Mouse (Mus musculus) intestine, embryonic 15.5 days (tissue): ENCODE measurements at regions not wholly inside any gene's neighbourhood (a gene's known extent, or its start where the extent isn't known, plus 50 kb on each side); places are given as distances from the start of the nearest gene placed in this dataset.

ENCODE experiments used
- ATAC-seq: fragments of 200-750 bp; cut with Nextera tagmentation; 2 replicates; pipeline ENCODE4 v1.8.0; 2017; ENCODE audit warnings: moderate TSS enrichment, moderate library complexity
- H3K27ac ChIP-seq: fragments of 300-500 bp; sonication (generic); 2 replicates; pipeline ENCODE4 v1.5.1; 2015; ENCODE audit warnings: mild to moderate bottlenecking, inconsistent platforms
- H3K27me3 ChIP-seq: fragments of 300-500 bp; sonication (generic); replicated peaks from 2 replicates; pipeline ENCODE4 v1.6.1; 2015; ENCODE audit warnings: inconsistent platforms
- H3K36me3 ChIP-seq: fragments of 300-500 bp; sonication (generic); 2 replicates; pipeline ENCODE4 v1.6.1; 2015; ENCODE audit warnings: inconsistent platforms
- H3K4me1 ChIP-seq: fragments of 300-500 bp; sonication (generic); replicated peaks from 2 replicates; pipeline ENCODE4 v1.6.1; 2015; ENCODE audit warnings: inconsistent platforms
- H3K4me2 ChIP-seq: fragments of 300-500 bp; sonication (generic); replicated peaks from 2 replicates; pipeline ENCODE4 v1.6.1; 2015; ENCODE audit warnings: mild to moderate bottlenecking, inconsistent platforms
- H3K4me3 ChIP-seq: fragments of 300-500 bp; sonication (generic); replicated peaks from 2 replicates; pipeline ENCODE4 v1.5.1; 2015; ENCODE audit warnings: inconsistent platforms
- H3K9ac ChIP-seq: fragments of 300-500 bp; sonication (generic); 2 replicates; pipeline ENCODE4 v1.6.1; 2015; ENCODE audit warnings: inconsistent platforms
- H3K9me3 ChIP-seq: fragments of 300-500 bp; sonication (generic); 2 replicates; pipeline ENCODE4 v1.6.1; 2016; ENCODE audit warnings: inconsistent platforms
- WGBS: fragments of 180-500 bp; shearing (Covaris S2); methylation state at CpG from one replicate; pipeline ENCODE4 v1.1.7; 2015; 5-methylcytosine and 5-hydroxymethylcytosine counted together

DNA sequence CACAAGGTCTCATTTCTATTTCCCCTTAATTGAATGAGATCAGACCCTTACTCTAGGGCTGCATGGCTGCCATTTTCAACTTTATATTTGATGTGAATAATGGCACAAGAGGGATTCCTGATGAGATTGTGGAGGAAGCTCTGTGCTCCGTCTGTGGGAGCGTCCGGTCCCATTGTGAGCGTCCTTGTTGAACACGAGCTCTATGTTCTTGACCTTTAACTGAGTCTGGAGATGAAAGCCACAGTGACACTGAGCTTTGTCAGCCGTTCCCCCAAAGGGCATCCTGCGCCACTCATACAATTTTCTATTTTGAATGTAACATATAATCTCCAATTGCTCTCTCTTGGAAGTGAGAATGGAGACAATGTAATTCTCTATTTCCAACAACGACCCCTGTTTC is 344.5 kb downstream of the Ttll7 start:
- H3K4me2 ChIP-seq: no peak overlapping the region
- no peak overlapping the region for H3K4me3 ChIP-seq
- no peak for ATAC-seq
- no peak overlapping the region for H3K27ac ChIP-seq
- H3K36me3 ChIP-seq: no peaks in the 10 kb centered on the region
- 85% methylated on average over 8 of the region's 8 CpGs for WGBS
- no peaks in the 10 kb centered on the region for H3K27me3 ChIP-seq
- no peak overlapping the region for H3K9ac ChIP-seq
- no peaks in the 10 kb centered on the region for H3K9me3 ChIP-seq
- no peaks in the 10 kb centered on the region for H3K4me1 ChIP-seq

DNA sequence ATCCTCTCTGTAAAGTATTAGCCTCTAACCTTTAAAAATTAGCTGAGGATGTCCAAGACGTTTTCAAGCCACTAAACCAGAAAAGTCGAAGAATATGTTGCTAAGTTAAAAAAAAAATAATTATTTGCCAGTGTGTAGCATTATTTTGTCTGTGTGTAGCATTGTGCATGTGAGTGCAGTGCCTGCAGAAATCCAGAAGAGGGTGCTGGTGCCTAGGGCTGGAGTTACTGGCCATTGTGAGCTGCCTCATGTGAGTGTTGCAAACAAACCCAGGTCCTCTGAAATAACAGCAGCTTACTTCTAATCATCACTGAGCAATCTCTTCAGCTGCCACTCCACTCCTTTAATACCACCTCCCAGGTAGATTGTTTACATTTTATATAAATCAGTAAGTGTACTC is 345.0 kb downstream of the Ttll7 start:
- ATAC-seq: no peak
- Histone ChIP-seq H3K4me2 (no peak overlapping the region), H3K27me3 (no peaks in the 10 kb centered on the region), H3K36me3 (no peaks in the 10 kb centered on the region), H3K9me3 (no peaks in the 10 kb centered on the region), H3K4me1 (no peaks in the 10 kb centered on the region), H3K9ac (no peak overlapping the region), H3K27ac (no peak overlapping the region), H3K4me3 (no peak overlapping the region)
- WGBS: 59% methylated on average over 2 of the region's 2 CpGs

DNA sequence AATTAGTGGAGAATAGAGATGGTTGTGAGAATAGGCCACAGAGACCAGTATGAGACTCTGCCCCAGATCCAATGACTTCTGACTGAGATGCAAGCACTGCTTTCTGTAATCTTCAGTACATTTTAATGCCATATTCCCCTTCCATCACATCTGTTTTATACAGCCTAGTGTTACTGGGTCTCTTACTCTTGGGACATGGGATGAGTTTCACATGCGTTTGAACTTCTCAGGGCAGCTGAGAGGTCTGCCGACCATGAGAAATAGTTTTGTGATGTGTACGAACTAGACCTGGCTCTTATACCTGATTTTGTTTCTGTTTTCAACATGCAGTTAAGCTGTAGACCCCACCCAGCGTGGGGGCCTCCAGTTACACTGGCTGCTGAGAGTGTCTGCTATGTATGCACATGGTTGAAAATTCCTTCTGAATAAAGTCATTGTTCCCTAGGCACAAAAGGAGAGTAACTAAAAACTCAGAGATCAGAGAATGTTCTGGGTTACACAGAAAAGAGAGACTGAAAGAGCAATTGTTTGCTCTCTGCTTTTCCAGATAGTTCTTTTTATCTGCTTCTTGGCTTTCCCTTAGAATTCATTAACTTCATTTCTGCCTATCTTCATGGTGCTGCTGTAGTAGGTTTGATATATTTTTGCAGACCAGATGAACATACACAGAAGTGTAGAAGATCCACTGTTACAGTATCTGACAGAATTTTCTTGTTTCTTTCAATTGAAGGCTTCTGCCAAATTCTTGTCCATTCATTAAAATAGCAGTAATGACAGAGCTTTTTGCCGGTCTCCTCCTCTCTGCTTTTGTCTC is 359.2 kb downstream of the Ttll7 start:
- 62% methylated on average over 5 of the region's 5 CpGs for WGBS
- Histone ChIP-seq H3K36me3 (no peaks in the 10 kb centered on the region), H3K27me3 (no peaks in the 10 kb centered on the region), H3K4me1 (no peaks in the 10 kb centered on the region), H3K4me2 (no peak overlapping the region), H3K9me3 (no peaks in the 10 kb centered on the region), H3K4me3 (no peak overlapping the region), H3K27ac (no peak overlapping the region), H3K9ac (no peak overlapping the region)
- ATAC-seq: no peak

DNA sequence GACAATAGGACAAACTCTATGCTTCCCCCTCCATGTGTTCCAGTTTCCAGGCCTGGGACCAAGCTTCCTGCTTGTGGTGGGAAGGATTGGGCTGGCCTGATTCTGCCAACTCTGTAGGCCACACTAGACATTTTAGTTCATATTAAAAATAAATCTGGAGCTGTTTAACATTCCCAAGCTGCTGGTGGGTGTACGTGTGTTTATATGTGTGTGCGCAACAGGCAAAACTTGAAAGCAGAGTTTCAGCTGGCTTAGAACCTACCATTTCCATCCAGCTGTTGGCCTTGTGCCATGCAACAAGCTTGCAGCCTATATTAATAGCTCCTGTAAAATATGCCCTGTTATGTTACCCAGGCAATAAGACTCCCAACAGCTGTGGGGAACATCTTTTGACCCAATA is 376.5 kb downstream of the Ttll7 start:
- ATAC-seq: no peak
- no peak overlapping the region for H3K4me2 ChIP-seq
- no peaks in the 10 kb centered on the region for H3K9me3 ChIP-seq
- no peaks in the 10 kb centered on the region for H3K27me3 ChIP-seq
- no peak overlapping the region for H3K9ac ChIP-seq
- WGBS: 62% methylated on average over 2 of the region's 2 CpGs
- H3K36me3 ChIP-seq: no peaks in the 10 kb centered on the region
- H3K27ac ChIP-seq: no peak overlapping the region
- H3K4me1 ChIP-seq: no peaks in the 10 kb centered on the region
- H3K4me3 ChIP-seq: no peak overlapping the region

DNA sequence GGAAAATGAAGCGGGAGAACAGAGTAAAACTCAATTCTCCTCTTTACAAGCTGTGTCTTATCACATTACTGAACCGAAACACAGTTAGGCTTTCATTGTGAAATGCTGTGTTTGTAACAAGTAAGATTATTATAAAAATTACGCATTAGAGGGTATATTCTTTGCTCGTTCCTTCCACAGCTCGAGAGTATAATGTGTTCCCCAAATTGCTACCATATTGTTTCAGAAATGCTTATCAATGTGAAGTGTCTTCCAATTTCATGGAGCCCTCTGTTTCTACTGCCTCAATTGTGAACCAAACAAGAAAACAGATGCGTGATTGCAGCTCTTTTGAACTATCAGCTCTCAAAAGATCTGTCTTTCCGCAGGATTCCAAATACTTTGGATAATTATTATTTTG is 378.4 kb downstream of the Ttll7 start:
- WGBS: 88% methylated on average over 7 of the region's 7 CpGs
- Histone ChIP-seq H3K4me2 (no peak overlapping the region), H3K27me3 (no peaks in the 10 kb centered on the region)

DNA sequence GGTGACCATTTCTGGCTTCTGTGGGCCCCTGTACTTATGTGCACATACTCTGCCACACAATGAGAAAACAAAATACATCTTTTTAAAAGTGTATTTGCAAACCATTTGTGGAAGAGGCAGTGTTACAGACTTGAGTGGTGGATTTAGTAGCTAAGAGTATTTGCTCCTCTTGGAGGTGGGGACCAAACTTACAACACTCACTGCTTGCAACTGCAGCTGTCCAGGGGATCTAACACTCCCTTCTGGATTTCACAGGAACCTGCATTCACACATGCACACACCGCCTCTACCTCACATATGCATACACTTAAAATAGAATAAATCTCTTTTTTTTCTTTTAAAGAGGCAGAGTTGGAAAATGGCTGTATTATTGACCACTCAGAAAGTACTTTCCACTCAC is 386.2 kb downstream of the Ttll7 start:
- Histone ChIP-seq H3K4me3 (no peak overlapping the region), H3K9me3 (no peaks in the 10 kb centered on the region), H3K36me3 (no peaks in the 10 kb centered on the region), H3K27me3 (no peaks in the 10 kb centered on the region), H3K4me1 (no peaks in the 10 kb centered on the region), H3K27ac (no peak overlapping the region), H3K9ac (no peak overlapping the region), H3K4me2 (no peak overlapping the region)
- no peak for ATAC-seq
- 93% methylated on average over 1 of the region's 1 CpGs for WGBS

More for the DNA sequence above, 378.4 kb downstream of the Ttll7 start:
- no peak overlapping the region for H3K27ac ChIP-seq
- H3K9ac ChIP-seq: no peak overlapping the region
- no peak overlapping the region for H3K4me3 ChIP-seq
- no peak for ATAC-seq
- no peaks in the 10 kb centered on the region for H3K4me1 ChIP-seq
- no peaks in the 10 kb centered on the region for H3K36me3 ChIP-seq
- H3K9me3 ChIP-seq: no peaks in the 10 kb centered on the region

DNA sequence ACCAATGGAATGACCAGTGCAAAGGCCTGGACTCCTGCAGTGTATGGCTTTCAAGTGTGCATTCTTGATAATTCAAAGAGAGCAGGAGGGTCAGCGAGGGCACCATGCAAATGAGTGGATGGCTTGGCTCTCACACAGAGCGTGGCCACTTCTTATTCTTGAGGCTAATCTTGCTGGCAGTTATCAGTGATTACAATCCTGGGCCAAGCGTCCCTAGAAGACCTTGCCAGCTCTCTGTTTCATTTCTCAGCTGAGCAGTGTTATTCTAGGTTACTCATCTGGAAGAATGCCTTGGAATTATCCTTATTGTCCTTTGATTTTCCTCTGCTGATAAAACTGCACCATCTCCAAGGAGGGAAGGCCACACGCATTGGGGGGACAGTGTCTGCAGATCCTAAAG is 388.5 kb downstream of the Ttll7 start:
- Histone ChIP-seq H3K4me3 (no peak overlapping the region), H3K9me3 (no peaks in the 10 kb centered on the region), H3K36me3 (no peaks in the 10 kb centered on the region), H3K4me2 (no peak overlapping the region), H3K27me3 (no peaks in the 10 kb centered on the region), H3K4me1 (no peaks in the 10 kb centered on the region), H3K27ac (no peak overlapping the region), H3K9ac (no peak overlapping the region)
- 81% methylated on average over 4 of the region's 4 CpGs for WGBS
- no peak for ATAC-seq

DNA sequence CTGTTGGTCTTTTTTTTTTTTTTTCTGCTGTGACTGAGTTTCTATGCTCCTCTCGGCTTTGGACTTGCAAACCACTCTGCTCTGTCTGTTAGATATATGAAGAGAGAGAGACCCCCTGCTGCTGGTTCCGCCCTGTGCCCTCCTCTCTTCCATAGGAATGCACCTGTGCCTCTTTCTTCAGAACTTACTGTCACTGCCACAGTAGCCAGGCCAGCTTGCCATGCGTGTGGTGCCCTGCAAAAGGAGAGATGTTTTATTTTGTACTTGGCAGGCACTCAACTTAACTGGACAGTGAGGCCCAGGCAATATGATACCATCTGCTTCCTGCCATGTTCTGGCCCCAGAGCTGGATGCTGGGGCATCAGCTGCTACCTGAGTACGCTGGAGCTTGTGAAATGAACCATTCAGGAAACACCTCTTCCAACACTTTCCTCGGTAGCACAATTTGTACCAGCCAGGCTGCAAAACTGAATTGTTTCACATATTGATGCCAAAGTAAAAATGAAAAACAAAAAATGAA is 392.8 kb downstream of the Ttll7 start:
- H3K27me3 ChIP-seq: no peaks in the 10 kb centered on the region
- ATAC-seq: no peak

DNA sequence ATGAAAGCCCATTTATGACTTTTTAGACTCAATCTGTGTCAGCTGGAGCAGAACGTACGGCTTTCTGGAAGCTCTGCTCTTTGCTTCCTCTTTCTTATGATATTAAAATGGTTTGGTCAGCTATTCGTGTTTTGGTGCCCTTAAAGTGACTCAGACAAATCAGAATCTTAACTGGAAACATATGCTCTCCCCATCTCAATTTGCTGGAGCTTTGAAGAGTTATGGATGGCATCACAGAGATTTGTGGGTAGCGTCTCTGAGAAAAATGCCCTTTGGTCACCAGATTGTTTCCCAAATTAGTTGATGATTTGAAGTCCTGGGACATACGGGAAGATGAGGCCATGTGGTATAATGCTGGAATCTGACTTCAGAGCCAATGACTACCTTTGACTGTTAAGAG is 394.0 kb downstream of the Ttll7 start:
- Histone ChIP-seq H3K4me3 (no peak overlapping the region), H3K9me3 (no peaks in the 10 kb centered on the region)
- 78% methylated on average over 5 of the region's 5 CpGs for WGBS

More for the DNA sequence above, 392.8 kb downstream of the Ttll7 start:
- 80% methylated on average over 5 of the region's 5 CpGs for WGBS
- no peaks in the 10 kb centered on the region for H3K4me1 ChIP-seq
- H3K4me3 ChIP-seq: no peak overlapping the region
- H3K36me3 ChIP-seq: no peaks in the 10 kb centered on the region
- H3K9me3 ChIP-seq: no peaks in the 10 kb centered on the region
- no peak overlapping the region for H3K9ac ChIP-seq
- H3K4me2 ChIP-seq: no peak overlapping the region
- no peak overlapping the region for H3K27ac ChIP-seq

DNA sequence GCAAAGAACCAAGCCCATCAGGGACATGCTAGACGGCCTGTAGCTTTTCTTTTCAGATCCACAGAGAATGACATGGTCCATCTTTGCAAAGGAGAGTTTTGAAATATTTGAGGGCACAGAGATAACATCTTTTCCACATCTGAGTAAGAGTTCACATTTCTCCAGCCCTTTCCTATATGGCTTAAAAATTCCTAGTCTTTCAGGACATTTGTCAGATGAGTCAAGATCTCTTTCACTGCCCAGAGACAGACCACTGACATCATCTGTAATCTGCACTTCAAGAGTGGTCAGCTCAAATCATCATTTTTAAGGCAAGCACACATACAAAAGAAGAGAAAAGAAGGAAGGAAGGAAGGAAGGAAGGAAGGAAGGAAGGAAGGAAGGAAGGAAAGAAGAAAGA is 397.3 kb downstream of the Ttll7 start:
- no peaks in the 10 kb centered on the region for H3K9me3 ChIP-seq
- no peaks in the 10 kb centered on the region for H3K36me3 ChIP-seq
- no peak overlapping the region for H3K9ac ChIP-seq
- H3K27me3 ChIP-seq: no peaks in the 10 kb centered on the region
- WGBS: 77% methylated on average over 1 of the region's 1 CpGs
- no peak overlapping the region for H3K4me2 ChIP-seq
- 0 out of 2 replicates have a peak, but pooled peaks cover 2% of the 10 kb centered on the region for H3K4me1 ChIP-seq
- ATAC-seq: no peak
- no peak overlapping the region for H3K4me3 ChIP-seq
- no peak overlapping the region for H3K27ac ChIP-seq

More for the DNA sequence above, 394.0 kb downstream of the Ttll7 start:
- no peak overlapping the region for H3K27ac ChIP-seq
- H3K9ac ChIP-seq: no peak overlapping the region
- no peak for ATAC-seq
- H3K4me2 ChIP-seq: no peak overlapping the region
- H3K36me3 ChIP-seq: no peaks in the 10 kb centered on the region
- H3K27me3 ChIP-seq: no peaks in the 10 kb centered on the region
- H3K4me1 ChIP-seq: no peaks in the 10 kb centered on the region

DNA sequence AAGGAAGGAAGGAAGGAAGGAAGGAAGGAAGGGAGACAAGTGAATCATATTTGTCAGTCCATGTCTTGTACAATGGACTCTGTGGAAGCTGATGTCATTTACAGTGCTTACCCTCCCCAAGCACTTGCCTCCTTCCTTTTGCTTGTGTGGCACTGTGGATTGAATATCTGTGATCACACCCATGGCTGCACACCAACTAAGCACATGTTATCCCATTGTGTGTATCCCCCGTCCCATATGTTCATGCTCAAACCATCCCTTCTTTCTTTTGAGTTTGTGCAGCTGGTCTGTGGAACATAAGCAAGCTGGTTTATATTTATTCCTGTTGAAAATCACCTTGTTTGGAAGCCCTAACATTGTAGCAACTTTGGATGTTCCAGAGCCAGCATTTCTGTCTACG is 397.7 kb downstream of the Ttll7 start:
- no peaks in the 10 kb centered on the region for H3K9me3 ChIP-seq
- no peak overlapping the region for H3K9ac ChIP-seq
- ATAC-seq: no peak
- H3K4me3 ChIP-seq: no peak overlapping the region
- H3K4me1 ChIP-seq: 0 out of 2 replicates have a peak, but pooled peaks cover 2% of the 10 kb centered on the region
- H3K36me3 ChIP-seq: no peaks in the 10 kb centered on the region
- H3K27ac ChIP-seq: no peak overlapping the region
- WGBS: 72% methylated on average over 2 of the region's 2 CpGs
- H3K4me2 ChIP-seq: no peak overlapping the region
- H3K27me3 ChIP-seq: no peaks in the 10 kb centered on the region

DNA sequence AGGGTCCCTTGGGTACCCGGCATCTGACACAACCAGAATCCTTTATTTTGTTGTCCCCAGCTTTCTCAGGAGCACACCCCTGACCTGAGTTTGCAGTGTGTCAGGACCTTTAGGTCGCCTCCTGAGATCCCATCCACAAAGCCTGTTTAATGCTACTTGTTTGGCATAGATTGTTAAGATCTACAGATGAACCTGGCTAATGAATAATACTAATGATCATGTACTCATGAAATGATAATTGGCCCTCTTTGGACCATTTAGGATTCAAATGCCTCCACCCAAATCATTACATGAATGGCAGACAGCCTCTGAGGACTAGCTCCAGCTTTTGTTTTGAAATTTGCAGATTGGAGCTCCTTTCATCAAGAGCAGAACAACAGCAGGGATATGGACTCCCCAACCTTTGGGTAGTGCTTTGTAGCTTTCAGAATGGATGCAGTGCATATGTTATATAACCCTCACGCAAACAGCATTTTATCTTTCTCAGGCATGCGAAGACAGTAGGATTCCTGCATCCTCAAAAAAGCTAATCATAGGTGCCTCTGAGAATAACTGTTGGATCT is 400.1 kb downstream of the Ttll7 start:
- no peak overlapping the region for H3K9ac ChIP-seq
- no peak overlapping the region for H3K4me3 ChIP-seq
- H3K4me2 ChIP-seq: no peak overlapping the region
- no peaks in the 10 kb centered on the region for H3K9me3 ChIP-seq
- H3K4me1 ChIP-seq: 0 out of 2 replicates have a peak, but pooled peaks cover 2% of the 10 kb centered on the region
- no peak overlapping the region for H3K27ac ChIP-seq
- 75% methylated on average over 4 of the region's 4 CpGs for WGBS
- no peak for ATAC-seq
- H3K36me3 ChIP-seq: no peaks in the 10 kb centered on the region
- H3K27me3 ChIP-seq: no peaks in the 10 kb centered on the region

DNA sequence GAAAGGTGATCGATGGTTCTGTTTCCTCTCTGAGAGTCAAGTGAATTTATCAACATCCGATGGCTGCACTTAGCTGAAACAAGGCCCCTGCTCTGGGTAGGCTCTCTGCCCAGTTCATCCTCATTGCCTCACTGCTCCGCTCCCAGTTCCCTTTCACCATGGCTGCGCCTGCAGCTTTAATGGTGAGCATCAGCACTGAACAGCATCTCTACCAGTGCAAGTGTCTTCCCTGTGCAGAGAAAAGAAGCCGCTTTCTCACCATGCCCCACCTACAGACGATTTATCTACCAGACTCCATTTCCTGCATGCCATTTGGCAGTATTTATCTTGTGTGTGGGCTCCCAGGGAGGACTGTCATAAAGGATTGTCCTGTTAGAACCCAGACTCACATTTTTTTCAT is 400.6 kb downstream of the Ttll7 start:
- H3K9ac ChIP-seq: no peak overlapping the region
- 0 out of 2 replicates have a peak, but pooled peaks cover 2% of the 10 kb centered on the region for H3K4me1 ChIP-seq
- H3K9me3 ChIP-seq: no peaks in the 10 kb centered on the region
- WGBS: 39% methylated on average over 6 of the region's 6 CpGs
- H3K27me3 ChIP-seq: no peaks in the 10 kb centered on the region
- H3K4me3 ChIP-seq: no peak overlapping the region
- ATAC-seq: no peak
- H3K36me3 ChIP-seq: no peaks in the 10 kb centered on the region
- no peak overlapping the region for H3K4me2 ChIP-seq
- no peak overlapping the region for H3K27ac ChIP-seq
